Mouse (Mus musculus) neutrophil, adult 5-6 weeks (primary cell): Measurements from ENCODE around the gene Apbb2. TPM values are rescaled to one million over a fixed set of nuclear protein-coding genes. Genes with fewer than 3 reads are reported as not detected.

Source experiments
- ATAC-seq: fragments of 151-379, 151-347 bp; 2 replicates; pipeline ENCODE4 v1.8.0; 2017; ENCODE audit warnings: mild to moderate bottlenecking, moderate TSS enrichment; ENCODE audit not compliant: insufficient number of reproducible peaks, poor library complexity, low FRiP score, severe bottlenecking; ENCODE audit errors: extremely low read depth
- total RNA-seq: library from RNA; stranded (forward); fragments of 200-1000 nt; gene quantifications from 2 replicates; pipeline ENCODE4 v1.2.3, GENCODE M21; 2017

The Apbb2 gene
- total RNA-seq, 1 experiment from 2014 or later: 0.35 TPM

DNA sequence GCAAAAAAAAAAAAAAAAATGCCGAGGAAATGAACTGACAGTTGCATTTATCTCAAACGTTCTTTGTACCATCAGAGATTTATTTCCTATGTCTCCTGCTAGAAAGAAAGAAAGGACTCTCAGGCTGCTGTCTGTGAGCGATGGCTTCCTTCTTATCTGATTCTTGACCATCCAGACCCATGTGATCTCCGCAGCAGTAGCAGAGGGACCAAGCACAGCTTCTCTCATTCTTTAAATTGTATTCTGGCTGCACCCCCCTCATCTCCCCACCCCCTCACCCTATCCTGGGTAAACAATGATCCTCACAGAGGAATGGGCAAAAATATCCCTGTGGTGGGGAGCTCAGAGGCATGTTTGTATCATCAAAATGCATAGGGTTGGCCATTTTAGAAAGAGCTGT lies 165.5 kb downstream of the Apbb2 start:
- ATAC-seq: no peak

DNA sequence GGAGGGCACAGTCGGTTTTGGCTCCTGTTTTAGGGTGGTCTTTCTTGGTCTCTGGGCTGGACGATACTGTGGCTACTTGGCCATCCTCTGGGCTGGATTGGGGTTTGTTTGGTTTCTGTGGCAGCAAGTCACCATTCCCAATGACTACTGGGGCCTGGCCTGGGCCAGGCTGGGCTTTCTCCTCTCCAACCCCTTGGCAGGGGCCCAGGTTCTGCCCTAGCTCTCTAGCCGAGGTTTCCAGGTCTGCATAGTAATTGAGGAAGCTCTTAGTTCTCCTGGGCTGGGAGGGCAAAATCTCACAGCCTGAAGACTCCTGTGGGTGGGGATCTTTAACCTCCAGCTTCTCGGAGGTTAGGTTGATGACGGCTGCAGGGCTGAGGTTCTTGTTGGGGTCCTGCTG lies 167.0 kb downstream of the Apbb2 start:
- ATAC-seq: no peak

- no peak for ATAC-seq
These were observed 173.1 kb downstream of the Apbb2 start for GRCm38 (mm10) chr5:66445497-66445896.

- no peak for ATAC-seq
These were observed 176.3 kb downstream of the Apbb2 start for GRCm38 (mm10) chr5:66442260-66442659.

DNA sequence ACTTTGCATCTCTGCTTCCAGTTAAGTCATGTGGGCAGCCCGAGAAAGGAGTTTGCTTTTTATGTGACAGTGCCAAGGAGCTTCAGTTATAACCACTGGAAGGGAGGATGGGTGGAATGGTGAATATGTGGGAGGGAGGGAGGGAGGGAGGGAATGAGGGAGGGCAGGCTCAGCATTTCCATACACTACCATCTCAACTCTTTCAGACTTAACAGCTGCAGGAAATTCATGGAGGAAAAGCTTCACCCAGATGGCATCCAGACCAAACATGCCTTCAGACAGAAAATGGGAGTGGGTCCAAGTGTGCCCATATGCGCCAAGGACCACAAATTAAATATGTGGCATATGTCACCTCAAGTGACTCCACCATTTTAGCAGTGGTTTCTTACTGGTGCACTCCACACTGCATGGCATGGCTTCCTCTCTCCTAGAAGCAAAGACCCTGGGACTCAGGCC lies 181.8 kb downstream of the Apbb2 start:
- no peak for ATAC-seq

DNA sequence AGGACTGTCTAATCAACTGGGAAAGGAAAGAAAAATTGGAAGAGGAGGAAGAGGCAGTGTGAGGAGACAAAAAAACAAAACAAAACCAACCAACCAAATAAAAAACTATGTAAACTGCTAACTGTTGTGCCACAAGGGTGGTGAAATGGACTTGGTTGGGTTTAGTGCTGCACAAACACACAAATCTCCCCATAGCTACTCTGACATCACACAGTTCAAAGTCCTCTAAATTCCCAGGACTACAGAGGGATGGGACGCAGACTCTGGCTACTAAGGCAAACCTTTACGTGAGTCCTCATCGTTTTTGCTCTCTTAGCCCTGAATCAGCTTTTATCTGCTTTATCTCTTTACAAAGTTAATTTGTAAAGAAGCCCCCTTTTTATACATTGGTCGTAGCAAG lies 183.4 kb downstream of the Apbb2 start:
- ATAC-seq: no peak

- ATAC-seq: no peak
These were observed 189.5 kb downstream of the Apbb2 start for GRCm38 (mm10) chr5:66429076-66429475.

- ATAC-seq: no peak
These were observed 190.5 kb downstream of the Apbb2 start for GRCm38 (mm10) chr5:66428071-66428470.

DNA sequence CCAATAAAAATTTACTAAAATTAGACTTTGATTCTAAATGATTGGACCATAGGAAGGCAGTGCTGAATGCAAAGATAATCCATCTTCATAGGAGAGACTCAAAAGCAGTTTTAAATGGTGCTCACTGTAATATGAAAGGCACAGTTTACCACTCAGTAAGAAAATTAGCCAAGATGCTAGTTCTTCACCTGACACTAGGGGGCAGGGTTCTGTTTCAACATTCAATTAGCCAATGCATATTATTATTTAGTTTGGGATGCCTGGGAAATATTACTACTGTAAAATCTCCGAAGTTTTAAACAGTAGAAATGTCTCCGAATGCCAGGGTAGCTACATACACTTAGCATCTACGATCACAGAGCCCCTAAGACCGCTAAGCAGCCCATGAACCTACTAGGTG lies 194.7 kb downstream of the Apbb2 start:
- no peak for ATAC-seq

DNA sequence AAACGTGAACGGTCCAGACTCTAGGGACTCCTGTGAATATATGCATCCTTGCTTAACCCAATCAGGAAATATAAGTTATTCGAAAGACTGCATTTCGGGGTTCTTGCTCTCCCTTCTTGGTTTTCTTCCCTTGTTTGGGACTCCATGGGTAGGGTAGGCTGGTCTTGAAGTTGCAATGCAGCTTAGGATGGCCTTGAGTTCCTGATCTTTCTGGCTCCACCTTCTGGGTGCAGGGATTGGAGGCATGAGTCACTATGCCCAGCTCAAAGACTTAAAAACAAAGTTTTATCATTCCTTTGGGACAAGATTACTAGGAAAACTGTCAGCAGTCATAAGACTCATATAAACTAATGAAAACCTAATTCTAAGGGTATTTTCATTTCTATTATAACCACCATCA lies 195.1 kb downstream of the Apbb2 start:
- no peak for ATAC-seq

- ATAC-seq: no peak
These were observed 196.6 kb downstream of the Apbb2 start for GRCm38 (mm10) chr5:66421954-66422353.

- no peak for ATAC-seq
These were observed 197.4 kb downstream of the Apbb2 start for GRCm38 (mm10) chr5:66421230-66421629.

DNA sequence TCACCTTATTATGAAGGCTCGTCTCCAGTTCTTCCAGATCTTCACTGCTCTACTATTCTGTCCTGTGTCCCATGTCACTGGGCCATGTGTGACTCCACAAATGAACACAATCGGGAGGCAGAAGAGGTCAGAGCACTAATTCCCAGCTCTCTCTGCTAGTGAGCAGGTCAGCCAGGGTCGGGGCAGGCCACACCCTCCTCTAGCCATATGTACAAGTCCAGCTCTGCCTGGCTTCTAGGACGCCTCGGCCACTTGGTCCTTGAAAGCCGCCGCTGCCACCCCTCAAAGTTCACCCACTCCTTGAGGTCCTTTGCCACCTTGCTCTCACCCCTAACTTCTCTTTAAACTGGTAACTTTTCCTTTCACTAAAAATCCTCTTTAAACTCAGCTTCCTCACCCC lies 198.6 kb downstream of the Apbb2 start:
- no peak for ATAC-seq

DNA sequence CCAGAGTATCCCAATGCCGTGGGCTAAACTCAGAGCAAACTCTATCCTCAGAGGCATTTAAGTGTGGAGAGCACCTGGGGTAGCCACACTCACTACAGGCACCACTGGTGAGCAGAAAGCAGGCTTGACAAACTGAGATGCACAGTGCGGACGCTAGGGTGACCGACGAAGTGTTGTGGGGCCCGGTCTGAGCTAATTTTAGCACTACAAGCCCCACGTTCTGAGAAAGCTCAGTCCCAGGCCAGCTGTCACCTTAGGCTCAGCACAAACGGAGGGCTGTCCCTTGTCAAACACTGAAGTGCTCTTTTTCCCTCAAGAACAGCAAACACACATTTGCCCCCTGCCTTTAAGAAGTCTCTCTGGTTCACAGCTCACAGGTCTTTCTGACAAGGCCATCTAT lies 201.3 kb downstream of the Apbb2 start:
- no peak for ATAC-seq

DNA sequence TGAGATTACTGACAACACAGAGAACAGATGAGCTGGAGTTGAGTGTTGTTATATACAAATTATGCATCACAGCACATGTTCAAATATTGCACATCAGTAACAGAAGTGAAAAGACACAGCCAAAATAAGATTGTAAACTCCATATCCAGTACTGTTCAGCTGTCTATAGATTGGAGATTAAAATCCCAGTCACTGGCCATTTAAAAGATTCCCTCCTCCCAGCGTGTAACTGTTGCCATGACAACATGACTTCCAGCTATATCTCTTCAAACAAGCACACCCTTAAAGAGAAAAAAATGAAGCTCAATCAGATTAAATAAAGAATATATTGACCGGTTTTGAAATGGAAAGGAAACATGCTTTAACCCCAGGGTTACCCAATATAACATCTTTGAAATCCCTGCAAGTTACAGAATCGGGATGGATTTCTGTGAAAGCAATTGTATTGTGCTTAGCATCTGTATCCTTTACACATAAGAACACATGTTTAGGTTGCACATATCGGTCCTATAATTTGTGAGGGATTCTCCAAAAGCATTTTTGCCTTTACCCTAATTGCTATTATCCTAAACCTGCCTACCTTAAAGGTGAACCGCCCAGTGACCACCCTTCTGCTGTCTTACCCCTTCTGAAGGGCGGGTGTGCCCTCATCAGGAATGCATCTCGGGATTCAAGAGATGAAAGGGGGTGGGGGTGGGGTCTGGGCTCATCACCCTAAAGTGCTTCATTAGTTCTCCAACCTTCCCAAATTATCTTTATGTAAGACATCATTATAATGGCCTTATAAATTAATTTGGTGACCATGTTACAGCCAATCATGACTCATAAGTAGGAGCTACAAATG lies 202.7 kb downstream of the Apbb2 start:
- no peak for ATAC-seq

DNA sequence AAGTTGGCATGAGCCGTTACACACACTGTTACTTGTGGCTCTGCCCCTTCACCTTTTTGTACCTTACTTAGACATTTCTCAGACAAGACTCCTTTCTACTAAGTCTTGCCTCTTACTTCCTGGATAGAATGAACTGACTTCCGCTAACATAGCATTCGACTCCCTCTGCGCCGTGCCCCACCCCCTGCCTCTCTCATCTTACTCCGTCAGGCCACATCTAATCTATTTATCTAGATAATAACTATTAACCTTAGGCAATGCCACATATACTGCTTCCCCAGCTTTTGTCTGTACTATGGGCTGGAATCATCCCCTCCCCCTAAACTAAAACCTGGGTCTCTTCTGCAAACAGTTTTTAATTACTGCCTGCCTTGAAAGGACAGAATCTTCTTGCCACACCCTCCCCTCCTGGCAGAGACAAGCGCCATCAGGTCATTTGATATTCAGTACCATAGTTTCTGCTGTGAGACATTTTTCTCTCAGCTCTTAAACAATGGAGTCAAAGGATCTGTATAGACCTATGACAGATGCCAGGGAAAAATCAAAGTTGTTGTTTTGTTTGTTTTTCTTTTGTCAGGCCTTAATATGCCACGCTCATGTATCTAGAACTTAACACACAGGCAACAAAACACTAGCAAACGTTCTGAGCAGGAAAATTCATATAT lies 203.4 kb downstream of the Apbb2 start:
- ATAC-seq: no peak

- ATAC-seq: no peak
These were observed 205.2 kb downstream of the Apbb2 start for GRCm38 (mm10) chr5:66413402-66413801.

DNA sequence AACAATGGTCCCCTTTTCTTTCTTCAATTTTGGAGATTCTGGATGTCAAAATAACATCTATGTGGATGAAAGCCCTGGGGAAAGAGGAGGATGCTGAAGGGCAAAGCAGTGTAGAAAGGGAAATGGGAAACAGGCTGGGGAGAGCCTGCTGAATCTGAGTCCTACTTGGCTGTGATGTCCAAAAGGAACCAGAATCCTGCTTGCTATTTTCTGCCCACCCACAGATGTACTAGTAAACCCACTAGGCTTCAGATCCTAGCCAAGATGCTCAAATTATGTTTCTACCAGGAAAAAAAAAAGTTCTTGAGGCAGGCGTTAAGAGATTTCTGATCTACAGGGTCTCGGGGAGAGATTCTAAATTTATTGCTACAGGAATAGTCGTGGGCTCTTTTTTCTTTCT lies 205.8 kb downstream of the Apbb2 start:
- ATAC-seq: no peak

- no peak for ATAC-seq
These were observed 210.0 kb downstream of the Apbb2 start for GRCm38 (mm10) chr5:66408546-66408945.

GRCm38 (mm10) chr5:66407948-66408347 lies 210.6 kb downstream of the Apbb2 start:
- ATAC-seq: no peak
